Mouse (Mus musculus) embryonic facial prominence, embryonic 13.5 days (tissue): ENCODE data around the gene R3hcc1l. TPM values are rescaled to one million over a fixed set of nuclear protein-coding genes. Genes with fewer than 3 reads are reported as not detected.

Experiments used
- ATAC-seq: fragments of 200-750 bp; cut with Nextera tagmentation; 2 replicates; pipeline ENCODE4 v1.8.0; 2017; ENCODE audit warnings: low read depth; ENCODE audit not compliant: insufficient number of reproducible peaks, insufficient read depth, low FRiP score, low TSS enrichment
- H3K27ac ChIP-seq: fragments of 300-500 bp; sonication (generic); 2 replicates; pipeline ENCODE4 v1.5.1; 2015; ENCODE audit warnings: moderate library complexity, mild to moderate bottlenecking, inconsistent platforms
- H3K27me3 ChIP-seq: fragments of 300-500 bp; sonication (generic); 2 replicates; pipeline ENCODE4 v1.6.1; 2015; ENCODE audit warnings: mild to moderate bottlenecking, inconsistent platforms
- H3K36me3 ChIP-seq: fragments of 300-500 bp; sonication (generic); 2 replicates; pipeline ENCODE4 v1.6.1; 2015; ENCODE audit warnings: mild to moderate bottlenecking, inconsistent platforms
- H3K4me1 ChIP-seq: fragments of 300-500 bp; sonication (generic); 2 replicates; pipeline ENCODE4 v1.6.1; 2015; ENCODE audit warnings: inconsistent platforms
- H3K4me2 ChIP-seq: fragments of 300-500 bp; sonication (generic); 2 replicates; pipeline ENCODE4 v1.6.1; 2015; ENCODE audit warnings: moderate library complexity, mild to moderate bottlenecking, inconsistent platforms
- H3K4me3 ChIP-seq: fragments of 300-500 bp; sonication (generic); 2 replicates; pipeline ENCODE4 v1.5.1; 2015; ENCODE audit warnings: mild to moderate bottlenecking, inconsistent platforms
- H3K9ac ChIP-seq: fragments of 300-500 bp; sonication (generic); 2 replicates; pipeline ENCODE4 v1.6.1; 2015; ENCODE audit warnings: mild to moderate bottlenecking, inconsistent platforms
- H3K9me3 ChIP-seq: fragments of 300-500 bp; sonication (generic); 2 replicates; pipeline ENCODE4 v1.6.1; 2016; ENCODE audit warnings: inconsistent platforms
- WGBS: fragments of 180-500 bp; shearing (Covaris S2); methylation state at CpG from one replicate; pipeline ENCODE4 v1.1.7; 2015; ENCODE audit warnings: mixed read lengths; 5-methylcytosine and 5-hydroxymethylcytosine counted together
- polyA plus RNA-seq: library from polyadenylated mRNA; unstranded; fragments of >200 nt; fragmentation: Nextera tagmentation; extraction: Ambion mirVana; gene quantifications from 2 replicates; pipeline ENCODE4 v1.2.1, GENCODE M21; 2015

Gene R3hcc1l
- 24.5 and 25.3 TPM in 2 replicates for polyA plus RNA-seq

DNA sequence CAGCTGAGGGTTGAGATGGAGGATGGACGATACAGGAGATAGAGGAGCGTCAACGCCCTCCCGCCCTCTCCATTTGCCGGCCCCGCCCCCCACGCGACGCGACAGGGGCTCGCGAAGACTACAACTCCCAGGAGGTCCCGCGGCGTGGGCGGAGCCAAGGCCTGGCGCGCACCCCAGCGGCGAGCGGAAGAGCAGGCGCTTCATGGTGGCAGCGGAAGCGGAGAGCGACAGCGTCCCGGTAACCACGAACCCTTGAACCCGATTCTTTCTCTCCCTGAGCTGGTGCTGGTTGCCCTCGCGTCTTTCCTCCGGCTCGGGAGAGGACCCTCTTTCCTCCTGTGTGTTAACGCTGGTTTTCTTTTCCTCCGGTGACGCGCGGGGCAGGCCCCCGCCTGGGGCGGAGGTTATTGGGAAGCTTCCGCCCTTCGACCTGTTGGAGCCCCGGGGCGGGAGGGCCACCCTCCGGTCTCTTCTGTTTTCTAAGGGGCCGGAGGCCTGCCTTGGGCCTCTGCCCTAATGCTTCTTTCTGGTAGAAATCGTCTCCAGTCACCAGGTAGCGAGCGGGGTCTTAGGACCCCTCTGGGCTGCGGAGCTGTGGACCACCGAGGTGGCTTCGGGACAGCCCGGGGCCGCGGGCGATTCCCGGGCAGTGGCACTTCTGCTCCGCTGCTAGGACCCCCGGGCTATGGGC is at the start of gene R3hcc1l:
R3hcc1l (plus strand) TSS at position 140 of the 691 bp plus-strand sequence.
- under 1% methylated on average over 57 of the region's 59 CpGs for WGBS
- Histone ChIP-seq H3K27ac (peak within 1 kb of the TSS; percentile 72), H3K4me2 (peak within 1 kb of the TSS; percentile 77), H3K9me3 (no peaks in the 10 kb centered on the region), H3K4me3 (peak within 1 kb of the TSS; percentile 80), H3K27me3 (no peaks in the 10 kb centered on the region), H3K36me3 (no peaks in the 10 kb centered on the region), H3K4me1 (peaks cover 13% of the 10 kb centered on the region), H3K9ac (peak within 1 kb of the TSS; percentile 87)
- ATAC-seq = peak; percentile 94

DNA sequence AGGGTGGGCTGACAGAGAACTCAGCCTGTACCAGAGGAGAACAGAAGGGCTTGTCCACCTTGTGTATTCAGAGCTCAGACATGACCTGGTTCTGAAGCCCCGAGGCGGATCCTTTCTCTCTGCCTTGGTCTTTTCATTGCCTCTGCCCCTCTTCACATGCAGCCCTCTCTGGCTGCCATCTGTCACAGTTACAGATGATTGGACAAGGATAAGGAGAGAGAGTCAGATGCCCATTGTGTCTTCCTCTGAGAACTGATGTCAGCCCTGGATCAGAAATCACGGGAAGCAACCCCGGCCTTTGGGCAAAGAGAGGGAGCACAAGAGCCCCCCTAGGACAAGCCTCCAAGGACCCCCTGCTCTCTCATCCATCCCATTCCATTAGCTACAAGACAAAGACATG is 47.0 kb upstream of the R3hcc1l start:
- no peak overlapping the region for H3K9ac ChIP-seq
- 75% methylated on average over 4 of the region's 4 CpGs for WGBS
- no peaks in the 10 kb centered on the region for H3K36me3 ChIP-seq
- H3K4me1 ChIP-seq = no peaks in the 10 kb centered on the region
- H3K27me3 ChIP-seq = no peaks in the 10 kb centered on the region
- no peak overlapping the region for H3K4me3 ChIP-seq
- H3K9me3 ChIP-seq = no peaks in the 10 kb centered on the region
- H3K4me2 ChIP-seq = no peak overlapping the region
- ATAC-seq = no peak
- no peak overlapping the region for H3K27ac ChIP-seq

DNA sequence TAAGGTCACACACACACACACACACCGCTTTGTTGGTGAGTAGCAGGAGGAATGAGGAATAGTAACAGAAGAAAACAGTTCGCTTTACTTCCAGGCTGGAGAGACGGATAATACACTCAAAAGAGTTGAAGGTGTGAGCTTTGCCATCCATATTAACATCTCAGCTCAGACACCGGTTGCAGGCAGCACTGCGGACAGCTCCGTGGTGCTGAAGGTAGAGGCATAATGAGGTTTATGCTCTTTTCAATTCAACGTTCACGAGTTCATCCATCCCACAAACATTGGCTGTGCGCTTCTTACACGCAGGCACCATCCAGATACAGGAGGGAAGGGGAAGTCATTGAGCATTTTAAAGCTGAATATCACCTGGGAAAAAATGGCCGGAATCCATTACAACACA is 45.7 kb upstream of the R3hcc1l start:
- no peak overlapping the region for H3K4me3 ChIP-seq
- H3K4me1 ChIP-seq = no peaks in the 10 kb centered on the region
- H3K36me3 ChIP-seq = no peaks in the 10 kb centered on the region
- 29% methylated on average over 11 of the region's 11 CpGs for WGBS
- ATAC-seq = no peak
- no peak overlapping the region for H3K27ac ChIP-seq
- no peaks in the 10 kb centered on the region for H3K27me3 ChIP-seq
- no peaks in the 10 kb centered on the region for H3K9me3 ChIP-seq
- H3K4me2 ChIP-seq = no peak overlapping the region
- H3K9ac ChIP-seq = no peak overlapping the region

DNA sequence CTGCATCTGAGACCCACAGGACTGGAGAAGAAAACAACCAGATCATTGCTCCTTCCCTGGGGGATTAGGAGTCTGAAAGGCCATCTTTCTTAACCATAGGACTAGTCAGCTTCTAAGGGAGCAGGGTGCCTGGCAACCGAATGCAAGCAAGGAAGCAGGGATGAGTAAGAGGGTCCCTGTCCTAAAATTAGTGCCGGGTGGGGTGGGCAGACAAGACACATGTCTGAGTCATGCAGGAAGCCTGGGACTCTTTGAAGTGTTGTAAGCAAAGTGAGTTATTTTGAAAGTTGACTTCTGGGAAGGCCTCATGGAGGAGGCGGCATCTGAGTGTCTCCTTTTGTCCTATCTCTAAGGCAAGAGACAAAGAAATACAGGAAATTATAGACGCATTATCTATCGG is 40.8 kb upstream of the R3hcc1l start:
- no peak overlapping the region for H3K27ac ChIP-seq
- no peaks in the 10 kb centered on the region for H3K9me3 ChIP-seq
- H3K4me3 ChIP-seq = no peak overlapping the region
- no peak overlapping the region for H3K4me2 ChIP-seq
- no peak for ATAC-seq
- no peak overlapping the region for H3K9ac ChIP-seq
- H3K4me1 ChIP-seq = no peaks in the 10 kb centered on the region
- 0 out of 2 replicates have a peak, but pooled peaks cover 4% of the 10 kb centered on the region for H3K27me3 ChIP-seq
- H3K36me3 ChIP-seq = no peaks in the 10 kb centered on the region
- WGBS = 72% methylated on average over 5 of the region's 5 CpGs

DNA sequence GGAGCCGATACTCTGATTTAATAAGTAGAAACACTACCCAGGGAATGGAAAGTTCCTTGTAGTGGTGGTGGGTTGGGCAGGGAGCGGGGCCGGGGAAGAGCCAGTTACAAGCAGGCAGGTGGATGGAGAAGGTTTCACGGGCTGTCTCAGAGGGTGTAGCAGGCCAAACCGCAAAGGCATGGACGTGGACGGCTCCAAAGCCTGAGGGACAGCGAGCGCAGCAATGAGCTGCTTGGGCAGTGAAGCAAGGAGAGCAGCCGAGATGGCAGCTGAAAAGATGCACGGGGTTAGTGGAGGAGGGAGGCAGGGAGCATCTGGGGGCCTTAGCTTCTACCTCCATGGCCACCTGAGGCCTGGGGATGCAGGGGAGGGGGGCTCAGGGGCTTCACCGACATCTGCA is 40.3 kb upstream of the R3hcc1l start:
- Histone ChIP-seq H3K4me3 (no peak overlapping the region), H3K27ac (no peak overlapping the region), H3K27me3 (0 out of 2 replicates have a peak, but pooled peaks cover 4% of the 10 kb centered on the region), H3K4me2 (no peak overlapping the region), H3K36me3 (no peaks in the 10 kb centered on the region), H3K4me1 (no peaks in the 10 kb centered on the region), H3K9me3 (no peaks in the 10 kb centered on the region), H3K9ac (no peak overlapping the region)
- no peak for ATAC-seq
- WGBS = 50% methylated on average over 12 of the region's 12 CpGs

DNA sequence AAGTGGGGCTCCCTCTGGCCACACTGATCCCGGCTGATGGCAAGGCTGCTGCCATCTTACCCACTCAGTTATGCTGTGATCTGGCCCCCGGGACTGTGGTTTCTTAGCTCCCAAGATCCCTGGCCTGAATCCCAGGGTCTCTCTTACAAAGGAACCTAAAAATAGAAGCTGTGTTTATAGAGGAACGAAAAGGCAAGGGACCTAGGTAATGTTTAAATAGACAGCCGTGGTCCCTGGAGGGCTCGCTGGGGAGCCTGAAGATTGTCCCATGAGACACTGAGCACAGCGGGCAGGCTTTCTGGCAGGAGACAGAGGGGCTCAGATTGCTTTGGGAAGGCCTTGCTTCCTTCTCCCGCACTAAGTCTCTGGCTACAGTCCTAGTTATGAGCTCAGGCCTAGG is 33.1 kb upstream of the R3hcc1l start:
- Histone ChIP-seq H3K27ac (no peak overlapping the region), H3K4me1 (peaks cover 3% of the 10 kb centered on the region; the same call in 1 of the 2 replicates), H3K9me3 (no peaks in the 10 kb centered on the region), H3K9ac (no peak overlapping the region), H3K27me3 (no peaks in the 10 kb centered on the region), H3K4me2 (no peak overlapping the region), H3K4me3 (no peak overlapping the region), H3K36me3 (no peaks in the 10 kb centered on the region)
- 61% methylated on average over 7 of the region's 7 CpGs for WGBS
- ATAC-seq = no peak

DNA sequence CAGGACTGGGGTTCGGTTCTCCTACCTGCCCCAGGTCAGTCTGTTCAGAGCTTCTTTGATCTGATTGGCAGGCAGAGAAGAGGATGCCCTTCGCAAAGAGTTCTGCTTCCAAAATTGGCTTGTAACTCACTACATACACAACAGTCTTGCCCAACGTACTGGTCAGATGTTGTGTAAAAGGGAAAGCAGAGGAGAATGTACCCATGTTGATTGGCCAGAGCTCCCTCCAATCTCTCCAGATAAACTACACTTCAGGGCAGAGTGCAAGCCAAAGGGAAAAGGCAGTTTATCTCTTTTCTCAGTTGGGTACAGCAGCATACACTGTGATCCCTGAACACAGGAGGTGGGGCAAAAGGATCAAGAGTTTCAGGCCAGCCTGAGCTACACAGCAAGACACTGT is 31.3 kb upstream of the R3hcc1l start:
- Histone ChIP-seq H3K4me2 (no peak overlapping the region), H3K4me3 (no peak overlapping the region), H3K9ac (no peak overlapping the region), H3K9me3 (no peaks in the 10 kb centered on the region), H3K4me1 (peaks cover 3% of the 10 kb centered on the region; the same call in 1 of the 2 replicates), H3K36me3 (no peaks in the 10 kb centered on the region), H3K27me3 (no peaks in the 10 kb centered on the region), H3K27ac (no peak overlapping the region)
- 79% methylated on average over 3 of the region's 3 CpGs for WGBS
- no peak for ATAC-seq

DNA sequence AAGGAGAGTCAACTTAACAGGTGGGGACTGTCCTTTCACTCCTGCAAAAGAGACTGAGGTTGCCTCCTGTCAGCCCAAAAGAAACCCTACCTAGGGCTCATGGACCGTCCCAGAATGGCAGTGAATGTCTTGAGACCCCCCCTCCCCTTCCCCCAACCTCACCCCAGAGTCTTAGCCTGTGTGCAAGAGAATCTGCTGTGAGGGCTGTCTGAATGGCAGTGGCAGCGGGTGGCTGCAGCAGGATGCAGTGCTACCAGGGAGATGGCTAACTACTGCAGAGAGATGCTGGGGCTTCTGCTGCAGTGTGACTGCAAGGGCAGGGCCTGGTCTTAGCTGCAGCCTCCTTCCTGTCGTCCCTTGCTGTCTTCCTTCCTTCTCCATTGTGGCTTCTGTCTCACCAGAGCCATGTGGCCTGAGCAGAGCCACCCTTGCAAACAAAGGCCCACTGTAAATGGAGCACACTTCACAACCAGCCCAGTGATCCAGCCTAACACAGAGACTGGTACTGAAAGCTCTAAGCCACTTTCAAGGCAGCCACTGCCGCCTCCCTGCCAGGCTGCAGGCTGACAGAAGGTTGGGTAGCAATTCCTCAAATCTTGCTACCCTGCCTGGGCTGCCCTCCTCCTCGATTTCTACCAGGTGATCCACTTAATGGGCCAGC is 25.2 kb upstream of the R3hcc1l start:
- Histone ChIP-seq H3K36me3 (no peaks in the 10 kb centered on the region), H3K27ac (no peak overlapping the region), H3K4me1 (no peaks in the 10 kb centered on the region), H3K9me3 (no peaks in the 10 kb centered on the region), H3K4me3 (no peak overlapping the region), H3K4me2 (no peak overlapping the region), H3K27me3 (no peaks in the 10 kb centered on the region), H3K9ac (no peak overlapping the region)
- 40% methylated on average over 5 of the region's 5 CpGs for WGBS
- ATAC-seq = no peak

DNA sequence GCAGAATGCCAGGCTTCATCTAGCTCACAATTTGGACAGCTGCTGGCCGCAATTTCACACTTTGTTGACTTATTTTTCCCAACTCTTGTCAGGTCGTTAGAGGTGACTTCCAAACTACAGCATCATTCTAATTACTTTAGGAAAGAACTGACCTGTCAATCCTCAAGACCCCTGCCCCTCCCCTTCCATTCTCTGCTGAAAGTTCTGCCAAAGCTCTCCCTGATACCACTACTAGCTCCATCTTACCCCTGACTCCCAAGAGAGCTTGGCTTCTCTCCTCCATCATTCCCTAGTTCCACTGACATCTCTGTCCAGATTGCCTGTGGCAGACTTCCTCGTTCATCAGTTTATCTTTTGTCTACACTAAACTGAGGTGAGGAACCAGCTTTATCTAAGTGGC is 14.4 kb upstream of the R3hcc1l start:
- ATAC-seq = no peak
- Histone ChIP-seq H3K9ac (no peak overlapping the region), H3K27me3 (no peaks in the 10 kb centered on the region), H3K4me3 (no peak overlapping the region), H3K27ac (no peak overlapping the region), H3K9me3 (no peaks in the 10 kb centered on the region), H3K4me2 (no peak overlapping the region), H3K36me3 (no peaks in the 10 kb centered on the region), H3K4me1 (no peaks in the 10 kb centered on the region)
- WGBS = 67% methylated on average over 3 of the region's 3 CpGs

DNA sequence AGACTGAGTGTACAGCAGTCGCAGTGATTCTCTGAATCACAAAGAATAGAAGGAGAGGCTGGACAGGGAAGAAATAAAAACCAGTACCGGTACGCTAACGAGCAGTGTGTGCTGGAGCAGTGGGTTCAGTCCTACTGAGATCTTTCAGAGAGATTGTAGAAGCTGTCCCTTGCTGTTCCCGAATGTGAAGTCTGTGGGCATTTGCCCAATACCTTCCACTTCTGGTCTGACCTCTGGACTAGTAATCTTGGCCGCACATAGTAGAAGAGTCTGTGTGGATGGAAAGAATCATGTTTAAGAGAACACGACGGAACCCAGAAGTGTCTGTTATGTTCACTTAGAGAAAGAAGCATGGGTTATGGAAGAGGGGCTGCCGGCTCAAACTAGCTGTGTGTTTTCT is 8.9 kb upstream of the R3hcc1l start:
- Histone ChIP-seq H3K4me2 (no peak overlapping the region), H3K9me3 (no peaks in the 10 kb centered on the region), H3K9ac (no peak overlapping the region), H3K27ac (no peak overlapping the region), H3K27me3 (no peaks in the 10 kb centered on the region), H3K4me1 (no peaks in the 10 kb centered on the region), H3K4me3 (no peak overlapping the region), H3K36me3 (no peaks in the 10 kb centered on the region)
- WGBS = 78% methylated on average over 9 of the region's 9 CpGs
- no peak for ATAC-seq

DNA sequence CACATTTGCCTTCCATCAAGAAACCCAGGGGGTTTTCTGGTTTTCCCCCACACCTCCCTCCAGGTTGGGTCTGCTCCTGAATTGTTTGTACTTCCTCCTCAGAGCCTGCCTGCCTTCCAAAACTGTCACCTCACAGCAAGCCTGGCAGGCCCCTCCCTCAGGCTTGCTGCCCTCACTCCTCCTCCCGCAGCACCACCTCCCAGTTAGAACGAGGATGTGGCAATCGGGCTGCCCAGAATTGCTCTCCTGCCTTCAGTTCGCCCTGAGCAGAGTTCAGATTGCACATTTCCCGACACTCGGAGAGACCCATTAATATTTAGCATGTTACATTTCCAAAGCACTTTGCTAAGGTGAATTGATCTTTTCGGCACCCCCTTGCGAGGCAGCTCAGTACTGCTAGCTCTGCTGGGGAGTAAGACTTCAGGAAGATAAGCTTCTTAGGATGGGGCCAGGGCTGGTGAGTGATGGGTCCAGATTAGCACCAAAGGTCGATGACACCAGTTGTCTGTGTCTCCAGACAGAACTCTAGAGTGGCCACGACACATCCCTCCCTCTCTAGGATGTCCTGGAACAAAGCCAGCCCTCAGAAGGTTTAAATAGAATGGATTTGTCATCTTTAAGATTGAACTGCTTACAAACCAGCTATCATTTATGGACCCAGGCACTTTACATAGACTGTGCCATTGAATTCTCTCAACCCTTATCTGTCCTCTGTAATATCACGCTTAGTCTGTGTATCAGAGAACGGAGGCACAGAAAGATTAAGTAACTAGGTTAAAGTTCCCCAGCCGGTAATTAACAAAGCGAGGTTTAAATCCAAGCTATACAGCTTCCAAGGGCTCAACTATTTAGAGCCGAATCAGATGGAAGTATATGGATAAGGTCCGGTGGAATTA is 8.0 kb upstream of the R3hcc1l start:
- no peak overlapping the region for H3K9ac ChIP-seq
- 56% methylated on average over 16 of the region's 16 CpGs for WGBS
- ATAC-seq = no peak
- no peaks in the 10 kb centered on the region for H3K36me3 ChIP-seq
- H3K27ac ChIP-seq = no peak overlapping the region
- H3K9me3 ChIP-seq = no peaks in the 10 kb centered on the region
- no peak overlapping the region for H3K4me3 ChIP-seq
- H3K4me1 ChIP-seq = no peaks in the 10 kb centered on the region
- no peak overlapping the region for H3K4me2 ChIP-seq
- no peaks in the 10 kb centered on the region for H3K27me3 ChIP-seq
